Mouse (Mus musculus) embryo, embryonic 10 days (tissue): Measurements from ENCODE around the gene Mapkapk5.
"Not testable (repeated sequence)": the region's sequence is repeated elsewhere in the genome, so short reads cannot be mapped to it uniquely, and the experiment has no call there.

Experiments used
- DNase-seq: peaks from one replicate; pipeline ENCODE4 v3.0.0-alpha.2; 2015; ENCODE audit warnings: low spot score

Gene Mapkapk5

DNA sequence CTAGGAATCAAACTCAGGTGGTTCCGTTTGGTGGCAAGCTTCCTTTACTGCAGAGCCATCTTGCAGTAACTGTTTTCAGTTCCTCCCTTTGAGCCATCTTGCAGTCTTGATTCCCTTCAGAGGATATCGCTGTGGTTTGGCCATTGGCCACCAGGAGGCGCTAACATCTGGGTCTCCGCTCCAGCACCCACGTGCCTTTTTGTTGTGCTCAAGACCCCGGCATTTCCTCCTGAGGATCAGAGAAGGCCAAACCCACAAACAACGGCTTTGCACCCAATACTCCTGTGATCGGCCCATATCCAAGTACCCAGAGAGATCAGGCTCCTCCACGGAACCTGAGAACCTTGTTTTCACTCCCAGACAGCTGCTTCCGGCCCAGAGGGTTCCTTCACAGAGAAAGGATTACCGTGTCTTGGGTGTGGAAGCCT lies 18.8 kb upstream of the Mapkapk5 start:
- peak; percentile 90 for DNase-seq

DNA sequence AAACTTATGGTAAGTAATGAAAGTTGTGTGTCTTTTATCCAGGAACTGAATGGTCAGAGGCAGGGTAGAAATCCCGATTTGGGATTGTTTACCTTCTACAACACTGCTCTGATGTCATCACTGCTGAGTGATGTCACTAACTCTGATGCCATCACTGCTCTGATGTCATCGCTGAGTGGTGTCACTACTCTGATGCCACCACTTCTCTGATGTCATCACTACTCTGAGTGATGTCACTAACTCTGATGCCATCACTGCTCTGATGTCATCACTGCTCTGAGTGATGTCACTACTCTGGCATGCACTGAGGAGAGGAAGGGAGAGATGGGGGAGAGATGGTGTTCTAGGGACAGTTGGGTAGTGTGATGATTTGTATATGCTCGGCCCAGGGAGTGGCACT lies 16.7 kb upstream of the Mapkapk5 start:
- DNase-seq, result no peak

DNA sequence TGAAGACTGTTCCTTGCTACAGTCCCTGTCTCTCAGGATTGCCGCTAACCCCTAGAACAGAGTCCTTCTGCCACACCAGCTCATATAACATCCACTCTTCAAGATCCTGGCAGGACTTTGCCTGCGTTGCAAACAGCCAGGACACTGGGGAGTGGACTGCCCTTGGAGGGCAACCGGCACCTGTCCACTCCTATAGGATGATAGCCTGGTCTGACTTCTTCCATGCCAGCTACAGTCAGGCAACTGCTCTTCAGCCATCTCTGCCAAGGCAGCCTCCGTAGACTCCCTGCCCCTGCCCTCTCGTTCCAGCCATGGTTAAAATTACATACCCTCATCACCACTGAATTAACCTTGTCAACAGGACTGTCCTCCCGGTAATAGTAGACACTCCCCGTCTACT lies 3.5 kb upstream of the Mapkapk5 start:
- no peak for DNase-seq

DNA sequence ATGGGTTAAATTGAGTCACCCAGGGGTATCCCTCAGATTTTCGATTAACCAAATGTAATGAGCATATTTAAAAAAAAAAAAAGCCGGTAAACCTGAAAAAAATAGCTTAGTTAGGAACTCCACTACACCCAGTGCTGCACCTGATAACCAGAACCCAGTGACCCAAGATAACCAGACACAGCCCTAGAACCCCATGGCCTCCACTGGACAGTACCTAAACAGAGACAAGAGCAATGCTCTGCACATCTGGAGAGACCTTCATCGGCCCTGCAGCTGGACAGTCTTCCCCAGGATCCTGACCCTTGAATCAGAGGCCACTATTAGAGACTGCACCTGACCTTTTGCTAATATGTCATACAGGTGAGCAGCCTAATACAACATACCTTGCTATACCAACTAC lies 1.4 kb upstream of the Mapkapk5 start:
- DNase-seq, result no peak

DNA sequence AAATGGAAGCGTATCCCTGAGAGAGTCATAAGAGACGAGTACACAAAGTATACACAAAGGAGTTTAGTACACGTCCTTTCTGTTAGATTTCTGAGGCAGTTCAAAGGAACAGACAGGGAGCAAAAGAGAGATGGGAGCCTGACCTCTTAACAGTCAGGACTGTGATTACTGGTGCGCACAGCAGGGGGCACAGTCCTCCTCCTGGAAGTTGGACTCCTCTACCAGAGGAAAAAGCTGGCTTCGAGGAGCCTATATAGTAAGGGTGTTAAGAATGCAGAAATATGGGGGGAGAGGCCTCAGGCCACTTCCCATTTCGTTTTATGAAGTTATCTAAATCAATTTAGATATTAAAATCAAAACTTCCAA lies 808 bp upstream of the Mapkapk5 start:
- DNase-seq, result peak; percentile 73

DNA sequence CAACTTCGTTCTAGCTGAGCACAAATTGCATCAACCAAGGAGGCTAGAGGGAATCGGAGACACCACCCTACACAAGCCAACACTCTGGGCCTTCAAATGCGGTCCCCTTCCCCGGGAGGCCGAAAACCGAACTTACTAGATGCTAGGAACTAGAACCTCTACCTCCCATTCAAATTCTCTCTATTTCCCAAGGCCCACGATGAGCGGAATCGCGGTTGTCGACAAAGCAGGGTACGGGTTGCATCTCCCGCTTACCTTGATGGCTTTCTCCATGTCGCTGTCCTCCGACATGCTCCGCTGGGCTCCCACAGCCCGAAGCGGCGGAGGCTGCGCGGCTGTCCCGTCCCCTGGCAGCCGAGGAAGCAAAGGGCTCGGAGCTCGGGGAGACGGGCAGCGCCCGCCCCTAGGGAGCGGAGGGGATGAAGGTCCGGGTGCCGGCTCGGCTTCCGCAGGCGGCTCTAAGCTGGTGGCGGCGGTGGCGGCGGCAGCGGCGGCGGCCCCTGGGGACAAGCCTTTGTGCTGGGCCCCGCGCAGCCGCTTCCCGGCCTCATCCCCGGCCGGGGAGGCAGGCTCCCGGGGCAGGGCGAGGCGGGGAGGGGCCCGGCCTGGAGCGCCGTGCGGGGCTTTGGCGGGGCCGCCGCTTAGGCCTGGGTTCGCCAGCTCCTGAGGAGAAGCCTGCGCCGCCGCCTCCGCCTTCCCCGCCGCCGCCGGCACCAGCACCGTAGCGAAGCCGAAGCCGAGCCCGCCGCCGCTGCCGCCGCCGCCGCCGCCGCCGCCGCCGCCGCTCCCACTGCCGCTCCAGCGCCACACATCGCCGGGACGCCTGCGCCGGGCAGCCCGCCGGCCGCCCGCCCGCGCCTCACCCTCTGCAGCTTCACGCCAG lies 554 bp downstream of the Mapkapk5 start, which contains the start of the genes Adam1a and Gm42878:
Gene Adam1a, minus strand, starts transcription at position 573 of the 883 bp plus-strand sequence.
Gene Gm42878, minus strand, starts transcription at position 573 of the 883 bp plus-strand sequence.
- DNase-seq, result no peak

DNA sequence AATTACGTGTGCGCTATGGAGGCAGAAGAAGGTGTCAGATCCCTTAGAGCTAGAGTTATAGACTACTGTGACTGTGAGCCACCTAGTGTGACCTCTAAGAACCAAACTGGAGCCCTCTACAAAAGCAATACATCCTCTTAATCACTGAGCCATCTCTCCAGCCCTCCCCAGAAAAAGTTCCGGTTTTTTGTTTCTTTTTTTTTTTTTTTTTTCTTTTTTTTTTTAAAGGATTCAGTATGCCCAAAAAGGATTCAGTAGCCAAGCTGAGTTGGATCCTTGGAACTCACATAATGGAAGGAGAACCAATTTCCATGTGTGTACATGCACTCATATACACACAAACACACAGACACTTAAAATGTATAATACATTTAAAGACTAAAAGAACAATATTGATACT lies 2.3 kb downstream of the Mapkapk5 start:
- DNase-seq, result no peak

DNA sequence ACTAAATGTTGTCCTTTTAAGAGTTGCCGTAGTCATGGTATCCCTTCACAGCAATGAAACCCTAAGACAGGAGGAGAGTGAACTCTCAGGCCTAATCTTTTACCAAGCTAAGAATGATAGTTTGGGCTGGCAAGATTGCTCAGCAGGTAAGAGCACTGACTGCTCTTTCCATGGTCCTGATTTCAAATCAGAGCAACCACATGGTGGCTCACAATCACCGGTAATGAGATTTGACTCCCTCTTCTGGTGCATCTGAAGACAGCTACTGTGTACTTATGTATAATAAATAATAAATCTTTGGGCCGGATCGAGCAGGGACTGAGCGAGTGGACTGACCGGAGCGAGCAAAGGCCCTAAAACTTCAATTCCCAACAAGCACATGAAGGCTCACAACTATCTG lies 4.5 kb downstream of the Mapkapk5 start:
- DNase-seq, result no peak

DNA sequence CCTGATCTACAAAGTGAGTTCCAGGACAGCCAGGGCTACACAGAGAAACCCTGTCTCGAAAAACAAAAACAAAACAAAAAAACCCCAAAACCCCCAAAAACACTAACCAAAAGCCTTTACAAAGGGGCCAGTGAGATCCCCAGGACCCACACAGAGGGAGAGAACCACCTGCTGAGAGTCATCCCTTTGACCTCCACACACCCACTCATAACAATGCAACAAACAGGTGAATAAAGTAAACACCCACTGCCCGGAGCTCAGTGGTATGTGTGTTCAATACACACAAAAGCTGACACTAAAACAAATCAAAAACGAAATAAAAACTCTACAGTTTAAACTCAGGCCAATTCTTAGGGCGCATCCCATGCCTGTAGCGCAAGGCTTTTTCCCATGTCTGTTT lies 5.6 kb downstream of the Mapkapk5 start:
- no peak for DNase-seq

DNA sequence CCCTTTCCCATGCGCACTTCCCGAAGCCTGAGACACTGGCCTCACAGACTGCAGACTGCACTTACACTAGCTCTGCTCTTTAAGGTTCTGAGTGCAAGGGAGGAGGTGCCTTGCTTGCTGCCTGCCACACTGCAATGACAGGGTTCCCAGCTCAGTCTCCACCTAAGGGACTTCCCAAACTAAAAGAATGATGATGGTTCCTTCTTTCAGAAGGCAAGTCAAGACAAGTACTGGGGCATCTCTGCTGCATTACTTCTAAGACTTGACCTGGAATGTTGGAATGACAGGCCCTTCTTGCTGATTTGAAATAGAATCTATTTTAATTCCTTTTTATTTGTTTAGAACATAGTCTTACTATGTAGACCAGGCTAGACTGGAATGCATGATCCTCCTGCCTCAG lies 8.1 kb downstream of the Mapkapk5 start:
- DNase-seq, result no peak

DNA sequence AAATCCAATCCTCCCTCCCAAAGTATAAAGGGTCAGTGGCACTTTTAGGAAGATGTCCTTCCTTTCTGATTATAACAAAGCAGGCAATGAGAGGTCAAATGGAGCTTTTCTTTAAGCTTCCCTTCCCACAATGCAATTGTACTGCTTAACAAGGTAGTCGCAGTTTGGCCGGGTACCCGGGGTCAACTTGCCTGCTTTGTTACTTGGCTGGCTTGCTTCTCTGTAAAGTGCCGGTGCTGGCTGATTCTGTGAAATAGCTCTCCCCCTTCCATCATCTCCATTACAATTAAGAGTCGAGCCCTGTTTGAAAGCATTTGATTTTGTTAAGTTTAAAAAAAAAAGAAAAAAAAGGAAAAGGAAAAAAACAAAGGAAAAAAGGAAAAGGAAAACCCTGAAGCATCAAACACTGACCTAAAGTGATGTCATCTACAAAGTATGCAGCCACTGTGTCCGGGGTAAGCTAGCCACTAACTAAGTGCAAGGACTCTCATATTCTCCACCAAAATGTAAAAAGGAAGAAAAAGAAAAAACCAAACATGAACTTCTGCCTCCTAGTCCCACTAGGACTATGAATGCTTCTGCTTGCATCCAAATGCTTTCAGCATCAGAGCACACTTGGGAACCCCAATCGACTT lies 8.7 kb downstream of the Mapkapk5 start:
- no peak for DNase-seq

DNA sequence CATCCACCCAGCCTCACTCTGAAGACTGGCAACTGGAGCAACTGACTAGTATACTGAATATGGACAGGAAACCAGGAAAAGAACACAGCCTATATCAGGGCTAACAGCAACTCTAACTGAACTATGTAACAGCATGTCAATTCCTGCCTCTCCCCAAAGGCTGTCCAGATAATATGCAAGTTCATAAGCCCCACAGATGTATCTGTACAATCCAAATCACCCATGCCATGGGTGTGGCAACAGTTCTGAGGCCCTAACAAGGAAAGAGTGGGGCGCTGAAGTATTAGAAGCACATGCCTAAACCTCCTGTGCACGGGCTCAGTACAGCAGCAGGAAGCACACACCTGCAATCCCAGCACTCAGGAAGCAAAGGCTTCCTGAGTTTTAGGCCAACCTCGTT lies 10.6 kb downstream of the Mapkapk5 start:
- DNase-seq, result no peak

DNA sequence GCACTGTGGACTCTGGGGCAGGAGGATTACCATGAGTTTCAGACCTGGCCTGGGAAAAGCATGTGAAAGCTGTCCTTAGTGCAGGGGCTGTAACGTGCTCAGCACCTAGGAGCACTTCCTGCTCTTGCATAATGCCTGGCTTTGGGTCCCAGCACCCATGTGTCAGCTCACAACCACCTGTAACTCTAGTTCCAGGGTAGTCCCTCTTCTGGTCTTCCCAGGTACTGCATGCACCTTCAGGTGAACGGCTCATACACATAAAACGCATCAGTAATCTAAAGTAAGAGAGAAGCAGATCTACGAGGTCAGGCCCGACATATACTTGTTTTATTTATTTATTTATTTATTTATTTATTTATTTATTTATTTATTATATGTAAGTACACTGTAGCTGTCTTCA lies 11.2 kb downstream of the Mapkapk5 start:
- no peak for DNase-seq

DNA sequence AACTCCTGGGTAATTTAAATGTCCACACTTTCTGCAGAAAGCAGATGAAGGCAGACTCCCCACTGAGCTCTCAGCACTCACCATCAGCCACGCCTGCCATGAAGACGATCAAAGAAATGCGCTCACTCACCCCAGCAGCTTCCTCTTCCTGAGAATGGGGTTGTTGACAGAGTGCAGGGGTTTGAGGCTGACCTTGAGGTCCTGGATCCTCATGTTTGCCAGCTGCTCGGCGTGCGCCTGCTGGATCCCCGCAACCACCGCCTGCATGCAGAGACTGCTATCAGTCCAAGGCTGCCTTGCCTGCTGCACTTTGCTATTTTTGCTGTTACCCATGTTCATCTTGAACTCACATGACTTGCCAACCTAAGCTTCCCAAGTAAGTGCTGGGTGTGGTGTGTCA lies 18.7 kb downstream of the Mapkapk5 start:
- peak; percentile 27 for DNase-seq

DNA sequence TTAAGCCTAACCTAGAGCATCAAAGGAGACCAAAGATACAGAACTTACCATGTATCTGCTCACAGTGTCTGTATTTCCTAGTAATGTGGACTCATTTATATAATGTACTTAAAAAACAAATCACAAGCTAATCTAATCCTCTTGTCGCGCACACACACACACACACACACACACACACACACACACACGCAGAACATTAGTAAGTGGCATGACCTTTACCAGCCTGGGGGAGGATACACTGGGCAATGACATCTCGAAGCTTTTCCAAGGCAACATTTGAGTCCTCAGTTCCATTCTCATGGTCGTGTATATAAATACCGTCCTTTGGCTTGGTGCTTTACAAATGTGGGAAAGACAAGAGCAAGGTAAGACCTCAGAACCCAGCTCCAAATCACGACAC lies 19.2 kb downstream of the Mapkapk5 start:
- DNase-seq, result no peak

DNA sequence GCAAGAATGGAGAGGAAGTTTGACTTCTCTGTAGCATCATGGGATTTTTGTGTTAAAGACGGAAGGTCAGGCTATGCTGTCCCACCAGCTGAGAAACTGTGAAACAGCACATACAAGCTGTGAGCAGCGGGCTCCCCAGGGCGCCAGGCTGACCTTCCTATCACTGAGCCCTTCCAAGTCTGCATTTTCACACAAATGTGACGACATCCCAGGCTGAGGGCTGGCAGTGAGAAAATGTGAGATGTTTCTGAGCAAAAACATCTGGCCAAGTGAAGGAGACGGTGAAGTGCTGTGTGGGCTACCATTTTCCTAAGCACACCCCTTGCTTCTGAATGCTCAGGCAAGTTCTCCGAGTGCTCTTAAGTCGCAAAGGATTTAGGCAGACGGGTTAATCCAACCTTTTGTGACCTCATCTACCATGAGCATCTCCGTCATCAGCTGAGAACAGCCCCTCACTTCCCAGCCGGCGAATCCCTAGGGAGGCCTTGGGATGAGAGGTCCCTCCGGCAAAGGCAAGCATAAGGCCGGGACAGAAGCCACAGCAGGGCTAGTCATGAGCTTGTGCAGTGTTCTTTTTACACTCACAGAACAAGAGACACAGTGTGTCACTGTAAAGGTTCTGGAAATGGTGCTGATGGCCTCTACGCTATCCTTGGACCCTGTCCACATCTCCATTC lies 19.8 kb downstream of the Mapkapk5 start:
- no peak for DNase-seq

DNA sequence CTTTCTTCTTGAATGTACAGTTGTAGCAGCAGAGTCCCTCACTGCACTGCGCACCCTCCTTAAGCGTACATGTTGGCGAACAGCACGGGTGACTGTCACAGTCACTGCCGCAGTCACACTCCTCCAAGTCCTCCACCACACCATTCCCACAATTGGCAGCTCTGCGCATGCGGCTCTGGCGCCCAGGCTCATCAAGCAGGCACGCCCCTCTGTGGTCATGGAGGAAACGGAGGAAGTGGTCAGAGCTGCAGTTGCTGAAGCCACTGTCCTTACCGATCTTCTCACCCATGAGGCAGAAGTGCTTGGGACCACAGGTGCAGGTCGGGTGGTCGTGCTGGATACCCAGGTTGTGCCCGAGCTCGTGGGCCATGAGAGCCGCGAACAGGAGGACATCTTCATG lies 25.9 kb downstream of the Mapkapk5 start:
- not testable (repeated sequence) for DNase-seq

DNA sequence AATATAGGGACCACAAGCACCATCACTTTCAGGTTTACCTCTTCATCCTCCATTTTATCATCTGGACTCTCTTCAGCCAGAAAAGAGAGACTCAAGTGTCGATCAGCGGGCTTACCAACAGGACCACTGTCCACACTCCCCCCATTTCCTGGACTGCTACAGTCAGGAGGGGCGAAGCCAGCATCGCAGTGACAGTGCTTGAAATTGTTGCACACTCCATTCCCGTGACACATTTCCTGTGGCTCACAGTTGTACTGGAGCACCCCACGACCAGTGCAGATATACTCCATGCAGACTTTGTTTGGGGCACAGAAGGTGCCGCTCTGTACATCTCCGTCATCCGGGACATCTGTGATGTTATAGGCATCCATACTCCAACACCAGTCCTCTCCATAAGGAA lies 26.7 kb downstream of the Mapkapk5 start:
- DNase-seq, result no peak

DNA sequence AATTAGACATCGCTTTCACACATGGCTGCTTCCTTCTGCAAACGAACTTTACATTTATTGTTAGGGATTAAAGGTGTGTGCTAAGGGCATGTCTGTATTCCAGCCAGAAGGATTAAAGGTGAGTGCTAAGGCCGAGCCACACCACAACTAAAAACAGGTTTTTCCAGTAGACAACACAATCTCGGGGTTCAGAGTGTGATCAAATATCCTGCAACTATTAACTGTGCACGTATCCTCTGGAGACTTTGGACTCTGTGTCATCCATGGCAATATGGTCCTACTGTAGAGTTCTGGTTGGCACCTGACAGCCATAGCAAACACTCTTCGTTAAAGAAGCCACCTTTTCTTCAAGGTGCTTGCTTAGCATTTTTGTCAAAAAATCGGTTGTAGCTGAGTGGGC lies 35.7 kb downstream of the Mapkapk5 start:
- DNase-seq, result no peak

DNA sequence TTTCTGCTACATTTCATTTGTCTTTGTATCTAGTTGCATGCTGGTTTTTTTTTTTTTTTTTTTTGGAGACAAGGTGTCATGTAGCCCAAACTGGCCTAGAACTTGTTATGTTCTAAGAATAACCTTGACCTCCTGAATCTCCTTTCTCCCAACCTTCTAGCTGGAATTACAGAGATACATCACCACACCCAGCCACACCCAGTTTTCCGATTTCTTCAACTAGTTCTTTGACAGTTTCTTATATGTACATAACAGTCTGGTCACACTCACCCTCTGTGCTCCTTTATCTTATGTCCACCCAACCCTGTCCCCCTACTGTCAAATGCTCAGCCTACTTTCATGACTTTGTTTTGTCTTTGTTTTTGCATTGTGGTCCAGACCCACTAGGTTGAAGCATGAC lies 38.9 kb downstream of the Mapkapk5 start:
- DNase-seq, result no peak

DNA sequence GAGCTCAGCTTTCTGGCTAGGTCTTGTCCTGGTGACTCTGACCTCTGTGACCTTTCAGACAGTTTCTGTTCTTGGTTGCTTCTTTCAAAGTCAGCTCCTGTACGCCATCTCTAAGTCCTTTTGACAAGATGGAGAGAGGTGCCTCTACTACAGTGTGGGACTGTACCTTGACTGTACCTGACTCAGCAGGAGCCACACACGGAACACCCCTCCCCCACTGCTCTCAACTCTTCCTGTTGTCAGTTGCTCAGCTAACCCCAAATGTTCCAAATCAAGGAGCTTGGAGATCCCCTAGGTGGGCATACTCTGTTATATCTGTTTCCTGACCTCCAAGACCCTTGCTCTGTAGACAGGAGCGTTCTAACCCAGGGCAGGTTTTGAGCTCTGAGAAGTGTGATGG lies 42.5 kb downstream of the Mapkapk5 start, which contains the start of gene Adam1b:
Gene Adam1b, minus strand, starts transcription at position 205 of the 400 bp plus-strand sequence.
- no peak for DNase-seq

DNA sequence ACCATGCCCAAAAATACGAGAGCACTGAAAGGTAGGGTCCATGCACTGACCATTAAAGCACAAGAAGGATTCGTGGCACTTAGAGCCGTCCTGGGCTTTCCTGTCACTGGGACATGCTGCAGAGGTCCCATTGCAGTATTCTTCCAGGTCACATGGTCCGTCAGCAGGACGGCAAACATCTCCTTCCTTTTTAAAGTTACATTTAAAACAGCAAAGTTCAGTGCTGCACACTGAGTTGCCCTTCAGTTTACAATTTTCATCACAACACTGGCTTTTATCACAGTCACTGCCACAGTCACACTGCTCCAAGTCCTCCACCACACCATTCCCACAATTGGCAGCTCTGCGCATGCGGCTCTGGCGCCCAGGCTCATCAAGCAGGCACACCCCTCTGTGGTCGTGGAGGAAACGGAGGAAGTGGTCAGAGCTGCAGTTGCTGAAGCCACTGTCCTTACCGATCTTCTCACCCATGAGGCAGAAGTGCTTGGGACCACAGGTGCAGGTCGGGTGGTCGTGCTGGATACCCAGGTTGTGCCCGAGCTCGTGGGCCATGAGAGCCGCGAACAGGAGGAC lies 44.2 kb downstream of the Mapkapk5 start:
- DNase-seq, result not testable (repeated sequence)

DNA sequence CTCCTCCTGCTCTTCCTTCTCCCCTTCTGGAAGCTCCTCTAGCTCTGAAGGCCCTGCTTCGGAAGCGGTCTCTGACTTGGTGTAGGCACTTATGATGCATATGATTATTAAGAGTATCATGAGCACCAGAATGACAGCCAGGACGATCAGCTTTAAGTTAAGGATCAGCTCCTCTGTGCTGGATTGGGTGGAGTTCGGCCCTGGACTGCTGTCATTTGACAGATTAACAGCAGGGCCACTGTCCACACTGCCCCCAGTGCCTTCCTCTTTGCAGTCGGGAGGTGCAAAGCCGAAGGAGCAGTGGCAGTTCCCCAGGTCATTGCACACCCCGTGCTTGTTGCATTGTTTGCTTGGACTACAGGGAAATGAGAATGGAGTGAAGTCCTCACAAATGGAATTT lies 45.0 kb downstream of the Mapkapk5 start:
- DNase-seq, result no peak
